Mouse (Mus musculus): Measurements from ENCODE around the gene Agtpbp1.

The Agtpbp1 gene

GRCm38 (mm10) chr13:59416530-59417230 lies 168.3 kb downstream of the Agtpbp1 start:
- no peak for DNase-seq

GRCm38 (mm10) chr13:59413885-59414284 lies 171.1 kb downstream of the Agtpbp1 start:
- DNase-seq: no peak

GRCm38 (mm10) chr13:59412672-59413071 lies 172.4 kb downstream of the Agtpbp1 start:
- DNase-seq: no peak

- no peak for DNase-seq
Observed at GRCm38 (mm10) chr13:59407182-59407581, 177.8 kb downstream of the Agtpbp1 start.

GRCm38 (mm10) chr13:59402026-59402775 lies 182.8 kb downstream of the Agtpbp1 start:
- DNase-seq: no peak

- peak; percentile 10 for DNase-seq
Observed at GRCm38 (mm10) chr13:59397571-59397970, 187.5 kb downstream of the Agtpbp1 start.
